Mouse (Mus musculus) midbrain, postnatal 0 days (tissue): ENCODE data around the gene Liph. TPM values are rescaled to one million over a fixed set of nuclear protein-coding genes. Genes with fewer than 3 reads are reported as not detected.
A peak's percentile ranks its signal among the peaks of the same experiment; 100 is the strongest.

ENCODE experiments used
- ATAC-seq: fragments of 200-750 bp; cut with Nextera tagmentation; 2 replicates; pipeline ENCODE4 v1.8.0; 2017; ENCODE audit warnings: moderate number of reproducible peaks, mild to moderate bottlenecking, moderate TSS enrichment, moderate library complexity; ENCODE audit not compliant: low FRiP score
- DNase-seq: peaks from one replicate; pipeline ENCODE4 v3.0.0-alpha.2; 2015; ENCODE audit warnings: low spot score
- H3K27ac ChIP-seq: fragments of 300-500 bp; sonication (generic); 2 replicates; pipeline ENCODE4 v1.5.1; 2014; ENCODE audit warnings: low read depth, mild to moderate bottlenecking, low read length, mixed read lengths
- H3K27me3 ChIP-seq: fragments of 300-500 bp; sonication (generic); 2 replicates; pipeline ENCODE4 v1.6.1; 2014; ENCODE audit warnings: low read length, control low read depth, mixed read lengths; ENCODE audit not compliant: insufficient read depth
- H3K36me3 ChIP-seq: fragments of 300-500 bp; sonication (generic); 2 replicates; pipeline ENCODE4 v1.6.1; 2014; ENCODE audit warnings: low read length, control low read depth, mixed read lengths; ENCODE audit not compliant: insufficient read depth
- H3K4me1 ChIP-seq: fragments of 300-500 bp; sonication (generic); 2 replicates; pipeline ENCODE4 v1.6.1; 2014; ENCODE audit warnings: mild to moderate bottlenecking, control low read depth, antibody characterized with exemption, low read length, mixed read lengths; ENCODE audit not compliant: insufficient read depth
- H3K4me2 ChIP-seq: fragments of 300-500 bp; sonication (generic); 2 replicates; pipeline ENCODE4 v1.6.1; 2014; ENCODE audit warnings: low read depth, mild to moderate bottlenecking, low read length, mixed read lengths; ENCODE audit not compliant: poor library complexity, severe bottlenecking
- H3K4me3 ChIP-seq: fragments of 300-500 bp; sonication (generic); 2 replicates; pipeline ENCODE4 v1.5.1; 2014; ENCODE audit warnings: low read depth, mild to moderate bottlenecking, low read length, moderate library complexity
- H3K9ac ChIP-seq: fragments of 300-500 bp; sonication (generic); replicated peaks from 2 replicates; pipeline ENCODE4 v1.6.1; 2014; ENCODE audit warnings: mild to moderate bottlenecking, low read length, moderate library complexity, mixed read lengths; ENCODE audit not compliant: poor library complexity, severe bottlenecking
- H3K9me3 ChIP-seq: fragments of 300-500 bp; sonication (generic); 2 replicates; pipeline ENCODE4 v1.6.1; 2016; ENCODE audit warnings: low read length, control low read depth
- CTCF ChIP-seq: IDR thresholded peaks from 2 replicates; pipeline ENCODE4 v1.5.1; 2016; ENCODE audit warnings: antibody characterized with exemption, mild to moderate bottlenecking
- WGBS: fragments of 180-500 bp; shearing (Covaris S2); extraction: QIAGEN DNeasy Blood & Tissue Kit; methylation state at CpG from one replicate; pipeline ENCODE4 v1.1.7; 2014; 5-methylcytosine and 5-hydroxymethylcytosine counted together
- polyA plus RNA-seq: library from polyadenylated mRNA; unstranded; fragments of >200 nt; fragmentation: Nextera tagmentation; extraction: Ambion mirVana; gene quantifications from 2 replicates; pipeline ENCODE4 v1.2.1, GENCODE M21; 2015
- total RNA-seq: library from RNA; depleted of rRNA; stranded (reverse); fragments of >200 nt; gene quantifications from 2 replicates; pipeline ENCODE4 v1.2.3, GENCODE M21; 2014

Liph gene
- total and polyA plus RNA-seq, 2 experiments from 2014 or later: 0.89 to 1.3 TPM

GRCm38 (mm10) chr16:22015569-22015968 is 20.1 kb upstream of the Liph start:
- DNase-seq (no peak), ATAC-seq (no peak)
- whole genome bisulfite sequencing: 88% methylated on average over 1 of the region's 1 CpGs
- no peak for TF ChIP-seq CTCF
- Histone ChIP-seq H3K9ac (no peak overlapping the region), H3K27ac (no peak overlapping the region), H3K4me1 (no peaks in the 10 kb centered on the region), H3K9me3 (no peaks in the 10 kb centered on the region), H3K27me3 (no peaks in the 10 kb centered on the region), H3K4me2 (no peak overlapping the region), H3K4me3 (no peak overlapping the region), H3K36me3 (peaks cover 18% of the 10 kb centered on the region)

GRCm38 (mm10) chr16:22009596-22009995 is 14.1 kb upstream of the Liph start:
- peak; percentile 53; the same call in 1 of the 2 replicates for ATAC-seq
- Histone ChIP-seq H3K4me3 (peak overlapping the region; percentile 95), H3K4me2 (peak overlapping the region; percentile 57), H3K4me1 (no peaks in the 10 kb centered on the region), H3K9me3 (no peaks in the 10 kb centered on the region), H3K36me3 (no peaks in the 10 kb centered on the region), H3K9ac (peak overlapping the region; percentile 80), H3K27me3 (no peaks in the 10 kb centered on the region), H3K27ac (peak overlapping the region; percentile 74)
- no peak for DNase-seq
- no peak for TF ChIP-seq CTCF
- WGBS: under 1% methylated on average over 42 of the region's 51 CpGs

GRCm38 (mm10) chr16:22009099-22009584 is 13.7 kb upstream of the Liph start, which contains the start of gene Senp2:
Senp2 (plus strand) TSS chr16:22009484.
- no peaks in the 10 kb centered on the region for H3K27me3 ChIP-seq
- DNase-seq (peak; percentile 100), ATAC-seq (peak; percentile 99)
- TF ChIP-seq CTCF: no peak
- H3K36me3 ChIP-seq: no peaks in the 10 kb centered on the region
- no peaks in the 10 kb centered on the region for H3K4me1 ChIP-seq
- peak within 1 kb of the TSS; percentile 95 for H3K4me3 ChIP-seq
- H3K9me3 ChIP-seq: no peaks in the 10 kb centered on the region
- H3K27ac ChIP-seq: peak within 1 kb of the TSS; percentile 74
- WGBS: under 1% methylated on average over 42 of the region's 45 CpGs
- H3K9ac ChIP-seq: peak within 1 kb of the TSS; percentile 80
- H3K4me2 ChIP-seq: peak within 1 kb of the TSS; percentile 58

GRCm38 (mm10) chr16:22001606-22002005 is 6.1 kb upstream of the Liph start:
- no peaks in the 10 kb centered on the region for H3K27me3 ChIP-seq
- H3K4me1 ChIP-seq: no peaks in the 10 kb centered on the region
- no peak for ATAC-seq
- H3K9me3 ChIP-seq: no peaks in the 10 kb centered on the region
- no peak for TF ChIP-seq CTCF
- H3K4me2 ChIP-seq: no peak overlapping the region
- no peaks in the 10 kb centered on the region for H3K36me3 ChIP-seq
- no peak for DNase-seq
- H3K27ac ChIP-seq: no peak overlapping the region
- WGBS: 59% methylated on average over 3 of the region's 3 CpGs
- no peak overlapping the region for H3K4me3 ChIP-seq
- no peak overlapping the region for H3K9ac ChIP-seq

- no peak for TF ChIP-seq CTCF
- no peak for ATAC-seq
- Histone ChIP-seq H3K4me3 (no peak overlapping the region), H3K4me1 (no peaks in the 10 kb centered on the region), H3K9ac (no peak overlapping the region), H3K27me3 (no peaks in the 10 kb centered on the region), H3K9me3 (no peaks in the 10 kb centered on the region), H3K4me2 (no peak overlapping the region), H3K27ac (no peak overlapping the region), H3K36me3 (no peaks in the 10 kb centered on the region)
- no peak for DNase-seq
- 63% methylated on average over 4 of the region's 4 CpGs for WGBS
These were observed 5.7 kb upstream of the Liph start for GRCm38 (mm10) chr16:22001172-22001571.

- no peak overlapping the region for H3K27ac ChIP-seq
- H3K9ac ChIP-seq: no peak overlapping the region
- H3K4me1 ChIP-seq: no peaks in the 10 kb centered on the region
- H3K4me2 ChIP-seq: no peak overlapping the region
- no peaks in the 10 kb centered on the region for H3K9me3 ChIP-seq
- DNase-seq (no peak), ATAC-seq (no peak)
- H3K4me3 ChIP-seq: no peak overlapping the region
- WGBS: 83% methylated on average over 4 of the region's 4 CpGs
- no peaks in the 10 kb centered on the region for H3K27me3 ChIP-seq
- no peaks in the 10 kb centered on the region for H3K36me3 ChIP-seq
- no peak for TF ChIP-seq CTCF
These were observed 4.7 kb upstream of the Liph start for GRCm38 (mm10) chr16:21999941-22000690.
